Mouse (Mus musculus) embryonic fibroblast, embryonic 13.5 days (primary cell): ENCODE results near the gene Igsf21.

Source experiments
- CTCF ChIP-seq: IDR thresholded peaks from 2 replicates; pipeline ENCODE4 v1.5.1; 2011; ENCODE audit warnings: mild to moderate bottlenecking, control low read depth, low read length, moderate library complexity, borderline replicate concordance; ENCODE audit not compliant: insufficient read depth
- POLR2A ChIP-seq: IDR thresholded peaks from 2 replicates; pipeline ENCODE4 v1.6.1; 2011; ENCODE audit warnings: low read depth, mild to moderate bottlenecking, control low read depth, low read length, moderate library complexity

DNA sequence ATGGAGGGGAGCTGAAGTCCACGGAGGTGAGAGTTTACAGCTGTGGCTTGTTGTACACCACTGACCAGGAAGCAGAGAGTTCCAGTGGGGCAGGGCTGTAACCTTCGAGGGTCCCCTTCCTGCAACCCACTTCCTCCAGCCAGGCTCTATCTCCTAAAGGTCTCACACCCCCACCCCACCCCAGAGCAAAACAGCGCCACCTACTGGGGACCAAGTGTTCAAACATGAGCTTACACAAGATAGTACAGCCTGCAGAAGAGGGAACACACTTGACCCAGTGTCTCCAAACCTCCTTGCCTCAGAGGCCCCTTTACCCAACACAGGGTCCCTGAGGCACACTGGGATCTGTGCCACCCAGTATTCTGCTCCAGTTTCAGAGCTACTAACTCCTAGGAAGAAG lies 87.0 kb downstream of the Igsf21 start:
- no peak for TF ChIP-seq POLR2A
- no peak for TF ChIP-seq CTCF
